15 mouse cellular contexts compared by ENCODE assay signal in genomic region chr11:48993296-48993695, GRCm38 (mm10). TPM values are rescaled to one million over a fixed set of nuclear protein-coding genes. Genes with fewer than 3 reads are reported as not detected.
"Had no signal": no experiment of that assay in that cellular context is flagged by ENCODE, and none has a peak within 500 bp of the region (broad histone marks: within the 10 kb centered on the region; RNA-seq: fewer than 3 reads in every experiment).

No protein-coding gene starts in this region.

RNA-seq across cellular contexts. Expression of gene Tgtp1, which starts 0.7 kb away (rescaled TPM):
- total RNA-seq: left cerebral cortex, postnatal 14 days; left cerebral cortex, postnatal 4 days had no signal
- polyA plus RNA-seq: limb, embryonic 12.5 days; midbrain, embryonic 12.5 days; midbrain, embryonic 15.5 days had no signal

RNA-seq across cellular contexts. Expression of gene Gm12185, which starts 1.3 kb away (rescaled TPM):
- total RNA-seq: layer of hippocampus, postnatal 14 days had no signal
- polyA plus RNA-seq: kidney, embryonic 16.5 days; limb, embryonic 12.5 days; limb, embryonic 15.5 days; liver, embryonic 11.5 days; liver, postnatal 0 days; lung, embryonic 14.5 days; midbrain, embryonic 12.5 days; midbrain, embryonic 15.5 days; neural tube, embryonic 13.5 days; stomach, embryonic 14.5 days had no signal

RNA-seq across cellular contexts. Expression of gene Olfr56, which starts 14.6 kb away (rescaled TPM):
- total RNA-seq: layer of hippocampus, adult 18-20 months; layer of hippocampus, postnatal 14 days; left cerebral cortex, adult 8-10 months; left cerebral cortex, postnatal 14 days; left cerebral cortex, postnatal 4 days had no signal
- polyA plus RNA-seq: kidney, embryonic 16.5 days; limb, embryonic 15.5 days; lung, embryonic 14.5 days; midbrain, embryonic 12.5 days; midbrain, embryonic 15.5 days; neural tube, embryonic 13.5 days; stomach, embryonic 14.5 days had no signal
